Mouse (Mus musculus) hindbrain, embryonic 16.5 days (tissue): ENCODE data around the gene Grin3b. TPM values are rescaled to one million over a fixed set of nuclear protein-coding genes. Genes with fewer than 3 reads are reported as not detected.
A peak's percentile ranks its signal among the peaks of the same experiment; 100 is the strongest.

Source experiments
- ATAC-seq: fragments of 200-750 bp; cut with Nextera tagmentation; 2 replicates; pipeline ENCODE4 v1.8.0; 2017; ENCODE audit warnings: moderate TSS enrichment, moderate library complexity
- H3K27ac ChIP-seq: fragments of 300-500 bp; sonication (generic); 2 replicates; pipeline ENCODE4 v1.5.1; 2014; ENCODE audit warnings: low read depth, mild to moderate bottlenecking, control low read depth, low read length, moderate library complexity
- H3K27me3 ChIP-seq: fragments of 300-500 bp; sonication (generic); replicated peaks from 2 replicates; pipeline ENCODE4 v1.6.1; 2014; ENCODE audit warnings: low read length; ENCODE audit not compliant: control insufficient read depth, insufficient read depth
- H3K36me3 ChIP-seq: fragments of 300-500 bp; sonication (generic); 2 replicates; pipeline ENCODE4 v1.6.1; 2014; ENCODE audit warnings: mild to moderate bottlenecking, low read length, moderate library complexity, mixed read lengths; ENCODE audit not compliant: control insufficient read depth, insufficient read depth
- H3K4me1 ChIP-seq: fragments of 300-500 bp; sonication (generic); 2 replicates; pipeline ENCODE4 v1.6.1; 2014; ENCODE audit warnings: low read depth, low read length; ENCODE audit not compliant: control insufficient read depth, insufficient read depth
- H3K4me2 ChIP-seq: fragments of 300-500 bp; sonication (generic); 2 replicates; pipeline ENCODE4 v1.6.1; 2014; ENCODE audit warnings: mild to moderate bottlenecking, low read length, control low read depth, moderate library complexity
- H3K4me3 ChIP-seq: fragments of 300-500 bp; sonication (generic); 2 replicates; pipeline ENCODE4 v1.5.1; 2014; ENCODE audit warnings: mild to moderate bottlenecking, low read length, control low read depth, moderate library complexity
- H3K9ac ChIP-seq: fragments of 300-500 bp; sonication (generic); 2 replicates; pipeline ENCODE4 v1.6.1; 2014; ENCODE audit warnings: low read depth, mild to moderate bottlenecking, control low read depth, low read length, moderate library complexity
- H3K9me3 ChIP-seq: fragments of 300-500 bp; sonication (generic); 2 replicates; pipeline ENCODE4 v1.6.1; 2014; ENCODE audit warnings: mild to moderate bottlenecking, low read length, moderate library complexity; ENCODE audit not compliant: control insufficient read depth
- WGBS: fragments of 180-500 bp; shearing (Covaris S2); extraction: QIAGEN DNeasy Blood & Tissue Kit; methylation state at CpG from one replicate; pipeline ENCODE4 v1.1.7; 2014; 5-methylcytosine and 5-hydroxymethylcytosine counted together
- polyA plus RNA-seq: library from polyadenylated mRNA; unstranded; fragments of >200 nt; fragmentation: Nextera tagmentation; extraction: Ambion mirVana; gene quantifications from 2 replicates; pipeline ENCODE4 v1.2.1, GENCODE M21; 2015

The Grin3b gene
- polyA plus RNA-seq, 1 experiment from 2014 or later = 0.46 TPM

GRCm38 (mm10) chr10:79928030-79928694 is 42.4 kb upstream of the Grin3b start:
- H3K4me2 ChIP-seq = peak overlapping the region; percentile 98
- 0 out of 2 replicates have a peak, but pooled peaks cover 4% of the 10 kb centered on the region for H3K36me3 ChIP-seq
- peak overlapping the region; percentile 84 for H3K27ac ChIP-seq
- H3K27me3 ChIP-seq = peaks cover 3% of the 10 kb centered on the region
- no peaks in the 10 kb centered on the region for H3K9me3 ChIP-seq
- H3K4me1 ChIP-seq = peaks cover 42% of the 10 kb centered on the region
- 2% methylated on average over 25 of the region's 29 CpGs for WGBS
- H3K4me3 ChIP-seq = peak overlapping the region; percentile 71
- no peak for ATAC-seq
- H3K9ac ChIP-seq = peak overlapping the region; percentile 80

- H3K9me3 ChIP-seq = no peaks in the 10 kb centered on the region
- H3K4me2 ChIP-seq = peak overlapping the region; percentile 98
- H3K4me3 ChIP-seq = peak overlapping the region; percentile 71
- H3K27me3 ChIP-seq = no peaks in the 10 kb centered on the region
- 0 out of 2 replicates have a peak, but pooled peaks cover 4% of the 10 kb centered on the region for H3K36me3 ChIP-seq
- peak overlapping the region; percentile 84 for H3K27ac ChIP-seq
- peak overlapping the region; percentile 62 for H3K9ac ChIP-seq
- WGBS = 26% methylated on average over 9 of the region's 9 CpGs
- peaks cover 51% of the 10 kb centered on the region for H3K4me1 ChIP-seq
- ATAC-seq = no peak
These were observed 41.4 kb upstream of the Grin3b start for GRCm38 (mm10) chr10:79928907-79929701.

- Histone ChIP-seq H3K4me3 (no peak overlapping the region), H3K9me3 (no peaks in the 10 kb centered on the region), H3K36me3 (0 out of 2 replicates have a peak, but pooled peaks cover 4% of the 10 kb centered on the region), H3K27me3 (no peaks in the 10 kb centered on the region), H3K4me2 (no peak overlapping the region), H3K4me1 (peaks cover 54% of the 10 kb centered on the region), H3K9ac (no peak overlapping the region), H3K27ac (no peak overlapping the region)
- 70% methylated on average over 18 of the region's 18 CpGs for WGBS
- no peak for ATAC-seq
These were observed 40.3 kb upstream of the Grin3b start for GRCm38 (mm10) chr10:79929967-79930825.

- no peak overlapping the region for H3K4me2 ChIP-seq
- H3K27me3 ChIP-seq = no peaks in the 10 kb centered on the region
- H3K4me1 ChIP-seq = peaks cover 54% of the 10 kb centered on the region
- H3K9ac ChIP-seq = no peak overlapping the region
- no peaks in the 10 kb centered on the region for H3K9me3 ChIP-seq
- H3K27ac ChIP-seq = no peak overlapping the region
- H3K4me3 ChIP-seq = no peak overlapping the region
- ATAC-seq = no peak
- H3K36me3 ChIP-seq = 0 out of 2 replicates have a peak, but pooled peaks cover 4% of the 10 kb centered on the region
- WGBS = 51% methylated on average over 16 of the region's 16 CpGs
These were observed 39.7 kb upstream of the Grin3b start for GRCm38 (mm10) chr10:79930826-79931186.

GRCm38 (mm10) chr10:79931797-79932196 is 38.7 kb upstream of the Grin3b start:
- 84% methylated on average over 9 of the region's 9 CpGs for WGBS
- peaks cover 52% of the 10 kb centered on the region for H3K4me1 ChIP-seq

GRCm38 (mm10) chr10:79932736-79933135 is 37.8 kb upstream of the Grin3b start:
- Histone ChIP-seq H3K36me3 (0 out of 2 replicates have a peak, but pooled peaks cover 4% of the 10 kb centered on the region), H3K4me1 (peaks cover 59% of the 10 kb centered on the region)

More at GRCm38 (mm10) chr10:79931797-79932196, 38.7 kb upstream of the Grin3b start:
- Histone ChIP-seq H3K9ac (no peak overlapping the region), H3K4me3 (no peak overlapping the region), H3K9me3 (no peaks in the 10 kb centered on the region), H3K27ac (no peak overlapping the region), H3K36me3 (0 out of 2 replicates have a peak, but pooled peaks cover 4% of the 10 kb centered on the region), H3K4me2 (no peak overlapping the region), H3K27me3 (no peaks in the 10 kb centered on the region)
- ATAC-seq = no peak

GRCm38 (mm10) chr10:79933145-79933679 is 37.3 kb upstream of the Grin3b start:
- no peak for ATAC-seq
- Histone ChIP-seq H3K9ac (peak overlapping the region; percentile 26; the same call in 1 of the 2 replicates), H3K4me2 (no peak overlapping the region), H3K4me1 (peaks cover 58% of the 10 kb centered on the region), H3K4me3 (no peak overlapping the region), H3K9me3 (no peaks in the 10 kb centered on the region), H3K27ac (peak overlapping the region; percentile 64; the same call in 1 of the 2 replicates), H3K27me3 (no peaks in the 10 kb centered on the region), H3K36me3 (0 out of 2 replicates have a peak, but pooled peaks cover 4% of the 10 kb centered on the region)
- 52% methylated on average over 8 of the region's 9 CpGs for WGBS

More at GRCm38 (mm10) chr10:79932736-79933135, 37.8 kb upstream of the Grin3b start:
- Histone ChIP-seq H3K9me3 (no peaks in the 10 kb centered on the region), H3K27ac (peak overlapping the region; percentile 41; the same call in 1 of the 2 replicates), H3K27me3 (no peaks in the 10 kb centered on the region), H3K4me2 (no peak overlapping the region), H3K9ac (no peak overlapping the region), H3K4me3 (no peak overlapping the region)
- WGBS = 21% methylated on average over 8 of the region's 8 CpGs
- ATAC-seq = no peak

GRCm38 (mm10) chr10:79933861-79934260 is 36.7 kb upstream of the Grin3b start:
- Histone ChIP-seq H3K36me3 (0 out of 2 replicates have a peak, but pooled peaks cover 4% of the 10 kb centered on the region), H3K27ac (peak overlapping the region; percentile 64), H3K27me3 (no peaks in the 10 kb centered on the region), H3K4me1 (peaks cover 55% of the 10 kb centered on the region), H3K9me3 (no peaks in the 10 kb centered on the region), H3K4me2 (no peak overlapping the region), H3K9ac (0 out of 2 replicates have a peak overlapping the region, but pooled peaks have one; percentile 1), H3K4me3 (no peak overlapping the region)
- ATAC-seq = no peak
- 19% methylated on average over 6 of the region's 6 CpGs for WGBS
